Mouse (Mus musculus): ENCODE results near the gene Prtn3. TPM values are rescaled to one million over a fixed set of nuclear protein-coding genes. Genes with fewer than 3 reads are reported as not detected.
A peak's percentile ranks its signal among the peaks of the same experiment; 100 is the strongest.

Gene Prtn3
- polyA plus RNA-seq, 1 experiment from 2014 or later, result 3.0 TPM

DNA sequence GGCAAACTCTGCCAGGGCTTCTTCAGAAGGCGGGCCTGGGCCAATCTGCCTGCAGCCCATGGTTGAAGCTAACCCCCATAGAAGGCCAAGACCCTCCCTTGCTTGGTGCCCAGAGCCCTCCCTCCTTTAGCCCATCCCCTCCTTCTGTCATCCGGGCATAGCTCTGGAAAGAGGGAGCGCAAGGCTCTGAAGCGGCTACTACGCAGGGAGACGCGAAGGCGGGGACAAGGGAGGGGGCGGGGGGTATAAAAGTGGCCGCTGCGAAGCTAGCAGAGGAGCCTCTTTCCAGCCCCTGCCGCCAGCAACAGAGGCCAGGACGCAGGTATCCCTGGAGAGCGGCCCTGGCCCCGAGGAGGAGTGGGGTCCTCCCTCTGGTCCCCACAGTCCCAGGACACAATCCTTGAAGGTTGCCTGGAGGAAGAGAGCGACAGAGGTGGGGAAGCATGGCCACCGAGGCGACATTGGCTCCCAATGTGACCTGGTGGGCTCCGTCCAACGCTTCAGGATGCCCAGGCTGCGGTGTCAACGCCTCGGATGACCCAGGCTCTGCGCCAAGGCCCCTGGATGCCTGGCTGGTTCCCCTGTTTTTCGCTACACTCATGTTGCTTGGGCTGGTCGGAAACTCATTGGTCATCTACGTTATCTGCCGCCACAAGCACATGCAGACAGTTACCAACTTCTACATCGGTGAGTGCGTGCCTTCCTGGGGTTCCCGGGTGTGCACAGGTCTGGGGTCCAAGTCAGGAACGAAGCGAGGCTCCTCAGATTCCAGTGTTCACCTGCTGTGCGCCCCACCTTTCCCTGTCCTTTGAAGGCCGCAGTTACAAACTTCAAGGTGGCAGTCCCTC lies 44.2 kb downstream of the Prtn3 start:
- ATAC-seq (ENCODE audit: low read depth), result peak; percentile 8; the same call in 1 of the 2 replicates
- no peaks in the 10 kb centered on the region for H3K9me3 ChIP-seq (ENCODE audit: control insufficient read depth, low read length)
- 8% methylated on average over 35 of the region's 35 CpGs for WGBS
- peak overlapping the region; percentile 46 for H3K4me2 ChIP-seq (ENCODE audit: low read depth, low read length)
- no peaks in the 10 kb centered on the region for H3K36me3 ChIP-seq (ENCODE audit: control insufficient read depth, insufficient read depth, low read length)
- H3K27ac ChIP-seq (ENCODE audit: low read length), result no peak overlapping the region
- H3K4me3 ChIP-seq (ENCODE audit: low read length), result peak overlapping the region; percentile 25
- H3K4me1 ChIP-seq (replicated peaks; ENCODE audit: control insufficient read depth, insufficient read depth, low read length), result peaks cover 35% of the 10 kb centered on the region
- H3K27me3 ChIP-seq (ENCODE audit: control insufficient read depth, insufficient read depth, low read depth, low read length), result peaks cover 58% of the 10 kb centered on the region
- peak overlapping the region; percentile 54 for H3K9ac ChIP-seq (ENCODE audit: low read length)

- no peak for ATAC-seq (ENCODE audit: low read depth)
- peak overlapping the region; percentile 27 for H3K4me3 ChIP-seq (ENCODE audit: low read length)
- H3K27me3 ChIP-seq (ENCODE audit: control insufficient read depth, insufficient read depth, low read depth, low read length), result peaks cover 58% of the 10 kb centered on the region
- H3K4me2 ChIP-seq (ENCODE audit: low read depth, low read length), result peak overlapping the region; percentile 46
- no peaks in the 10 kb centered on the region for H3K9me3 ChIP-seq (ENCODE audit: control insufficient read depth, low read length)
- H3K9ac ChIP-seq (ENCODE audit: low read length), result 0 out of 2 replicates have a peak overlapping the region, but pooled peaks have one; percentile 12
- H3K27ac ChIP-seq (ENCODE audit: low read length), result no peak overlapping the region
- H3K4me1 ChIP-seq (replicated peaks; ENCODE audit: control insufficient read depth, insufficient read depth, low read length), result peaks cover 34% of the 10 kb centered on the region
- no peaks in the 10 kb centered on the region for H3K36me3 ChIP-seq (ENCODE audit: control insufficient read depth, insufficient read depth, low read length)
- WGBS, result 9% methylated on average over 18 of the region's 21 CpGs
These were observed 45.1 kb downstream of the Prtn3 start for GRCm38 (mm10) chr10:79919251-79919849.

DNA sequence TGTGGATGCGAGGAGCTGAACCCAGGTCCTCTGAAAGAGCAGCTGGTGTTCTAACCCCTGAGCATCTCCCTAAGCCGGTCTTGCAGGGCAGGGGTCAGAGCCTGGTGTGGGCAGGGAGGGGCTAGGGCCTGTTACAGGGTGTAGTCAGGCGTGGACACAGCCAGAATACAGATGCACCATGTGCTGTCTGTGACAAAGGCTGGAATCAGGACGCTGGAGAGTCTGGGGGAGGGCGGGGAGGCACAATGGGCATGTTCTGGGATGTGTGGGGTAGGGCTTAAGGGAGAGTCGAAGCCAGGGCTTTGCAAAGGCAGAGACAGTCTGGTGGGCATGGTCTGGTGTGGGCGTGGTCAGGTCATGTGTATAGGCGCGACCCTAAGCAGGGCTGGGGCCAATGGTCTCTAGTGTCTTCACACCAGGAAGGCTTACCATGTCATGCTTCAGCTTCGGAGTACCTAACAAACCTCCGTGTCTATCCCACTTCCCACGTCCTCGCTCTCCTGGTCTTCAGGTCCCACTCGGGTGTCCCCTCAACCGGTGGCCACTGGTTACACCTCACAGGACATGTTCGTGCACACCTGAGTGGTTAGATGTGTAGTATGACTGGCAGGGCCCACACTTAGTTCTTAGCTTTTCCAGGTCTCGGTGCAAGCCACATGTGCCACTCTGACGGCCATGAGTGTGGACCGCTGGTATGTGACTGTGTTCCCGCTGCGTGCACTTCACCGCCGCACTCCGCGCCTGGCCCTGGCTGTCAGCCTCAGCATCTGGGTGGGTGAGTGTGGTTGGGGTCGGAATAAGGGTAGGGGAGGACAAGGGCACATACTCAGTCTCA lies 46.0 kb downstream of the Prtn3 start:
- H3K27me3 ChIP-seq (ENCODE audit: control insufficient read depth, insufficient read depth, low read depth, low read length), result peaks cover 58% of the 10 kb centered on the region
- WGBS, result 19% methylated on average over 26 of the region's 26 CpGs
- ATAC-seq (ENCODE audit: low read depth), result no peak
- H3K9me3 ChIP-seq (ENCODE audit: control insufficient read depth, low read length), result no peaks in the 10 kb centered on the region
- H3K4me3 ChIP-seq (ENCODE audit: low read length), result peak overlapping the region; percentile 35; the same call in 1 of the 2 replicates
- no peak overlapping the region for H3K4me2 ChIP-seq (ENCODE audit: low read depth, low read length)
- no peak overlapping the region for H3K9ac ChIP-seq (ENCODE audit: low read length)
- no peak overlapping the region for H3K27ac ChIP-seq (ENCODE audit: low read length)
- H3K4me1 ChIP-seq (replicated peaks; ENCODE audit: control insufficient read depth, insufficient read depth, low read length), result peaks cover 29% of the 10 kb centered on the region
- no peaks in the 10 kb centered on the region for H3K36me3 ChIP-seq (ENCODE audit: control insufficient read depth, insufficient read depth, low read length)

DNA sequence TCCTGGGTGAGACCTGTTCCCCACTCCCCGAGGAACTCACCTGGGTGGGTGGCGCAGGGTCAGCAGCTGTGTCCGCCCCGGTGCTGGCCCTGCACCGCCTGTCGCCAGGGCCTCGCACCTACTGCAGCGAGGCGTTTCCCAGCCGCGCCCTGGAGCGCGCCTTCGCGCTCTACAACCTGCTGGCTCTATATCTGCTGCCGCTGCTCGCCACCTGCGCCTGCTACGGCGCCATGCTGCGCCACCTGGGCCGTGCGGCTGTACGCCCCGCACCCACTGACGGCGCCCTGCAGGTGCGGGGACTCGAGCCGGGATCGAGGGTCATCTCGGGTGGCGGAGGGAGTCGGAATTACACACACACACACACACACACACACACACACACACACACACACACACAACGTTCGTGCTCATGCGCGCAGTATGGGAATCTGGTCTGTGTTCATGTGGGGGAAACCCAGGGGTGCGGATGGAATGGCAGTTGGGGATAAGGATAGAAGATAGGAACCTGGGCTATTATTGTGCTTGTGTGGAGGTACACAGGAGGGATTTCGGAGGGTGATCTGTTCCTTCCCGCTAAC lies 46.8 kb downstream of the Prtn3 start, which contains the start of gene R3hdm4:
R3hdm4 (minus strand) TSS at position 251 of the 578 bp plus-strand sequence.
- Histone ChIP-seq H3K4me3 (ENCODE audit: low read length) (peak within 1 kb of the TSS; percentile 35), H3K9me3 (ENCODE audit: control insufficient read depth, low read length) (no peaks in the 10 kb centered on the region), H3K27ac (ENCODE audit: low read length) (no peak within 1 kb of the TSS), H3K4me1 (replicated peaks; ENCODE audit: control insufficient read depth, insufficient read depth, low read length) (peaks cover 28% of the 10 kb centered on the region), H3K9ac (ENCODE audit: low read length) (peak within 1 kb of the TSS; percentile 59), H3K4me2 (ENCODE audit: low read depth, low read length) (peak within 1 kb of the TSS; percentile 37), H3K27me3 (ENCODE audit: control insufficient read depth, insufficient read depth, low read depth, low read length) (peaks cover 58% of the 10 kb centered on the region), H3K36me3 (ENCODE audit: control insufficient read depth, insufficient read depth, low read length) (no peaks in the 10 kb centered on the region)
- WGBS, result 4% methylated on average over 40 of the region's 41 CpGs
- no peak for ATAC-seq (ENCODE audit: low read depth)

DNA sequence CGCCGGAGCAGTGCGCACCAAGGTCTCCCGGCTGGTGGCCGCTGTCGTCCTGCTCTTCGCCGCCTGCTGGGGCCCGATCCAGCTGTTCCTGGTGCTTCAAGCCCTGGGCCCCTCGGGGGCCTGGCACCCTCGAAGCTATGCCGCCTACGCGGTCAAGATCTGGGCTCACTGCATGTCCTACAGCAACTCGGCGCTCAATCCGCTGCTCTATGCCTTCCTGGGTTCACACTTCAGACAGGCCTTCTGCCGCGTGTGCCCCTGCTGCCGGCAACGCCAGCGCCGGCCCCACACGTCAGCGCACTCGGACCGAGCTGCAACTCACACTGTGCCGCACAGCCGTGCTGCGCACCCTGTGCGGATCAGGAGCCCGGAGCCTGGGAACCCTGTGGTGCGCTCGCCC lies 47.3 kb downstream of the Prtn3 start:
- Histone ChIP-seq H3K36me3 (ENCODE audit: control insufficient read depth, insufficient read depth, low read length) (no peaks in the 10 kb centered on the region), H3K9ac (ENCODE audit: low read length) (peak overlapping the region; percentile 59), H3K4me1 (replicated peaks; ENCODE audit: control insufficient read depth, insufficient read depth, low read length) (peaks cover 28% of the 10 kb centered on the region), H3K27ac (ENCODE audit: low read length) (no peak overlapping the region), H3K9me3 (ENCODE audit: control insufficient read depth, low read length) (no peaks in the 10 kb centered on the region), H3K4me3 (ENCODE audit: low read length) (peak overlapping the region; percentile 35), H3K27me3 (ENCODE audit: control insufficient read depth, insufficient read depth, low read depth, low read length) (peaks cover 58% of the 10 kb centered on the region), H3K4me2 (ENCODE audit: low read depth, low read length) (peak overlapping the region; percentile 37)
- no peak for ATAC-seq (ENCODE audit: low read depth)
- WGBS, result 2% methylated on average over 34 of the region's 34 CpGs

- peaks cover 33% of the 10 kb centered on the region for H3K4me1 ChIP-seq (replicated peaks; ENCODE audit: control insufficient read depth, insufficient read depth, low read length)
These were observed 50.9 kb downstream of the Prtn3 start for GRCm38 (mm10) chr10:79924998-79925784.

GRCm38 (mm10) chr10:79925785-79926490 lies 51.7 kb downstream of the Prtn3 start:
- H3K27me3 ChIP-seq (ENCODE audit: control insufficient read depth, insufficient read depth, low read depth, low read length), result peaks cover 23% of the 10 kb centered on the region
- 6% methylated on average over 14 of the region's 15 CpGs for WGBS
- peak overlapping the region; percentile 92 for H3K4me3 ChIP-seq (ENCODE audit: low read length)
- no peak for ATAC-seq (ENCODE audit: low read depth)
- no peaks in the 10 kb centered on the region for H3K9me3 ChIP-seq (ENCODE audit: control insufficient read depth, low read length)
- peak overlapping the region; percentile 95 for H3K4me2 ChIP-seq (ENCODE audit: low read depth, low read length)
- H3K4me1 ChIP-seq (replicated peaks; ENCODE audit: control insufficient read depth, insufficient read depth, low read length), result peaks cover 30% of the 10 kb centered on the region
- 0 out of 2 replicates have a peak, but pooled peaks cover 2% of the 10 kb centered on the region for H3K36me3 ChIP-seq (ENCODE audit: control insufficient read depth, insufficient read depth, low read length)
- H3K27ac ChIP-seq (ENCODE audit: low read length), result peak overlapping the region; percentile 69
- H3K9ac ChIP-seq (ENCODE audit: low read length), result peak overlapping the region; percentile 96

More at GRCm38 (mm10) chr10:79924998-79925784, 50.9 kb downstream of the Prtn3 start:
- H3K4me2 ChIP-seq (ENCODE audit: low read depth, low read length), result peak overlapping the region; percentile 95
- H3K4me3 ChIP-seq (ENCODE audit: low read length), result no peak overlapping the region
- H3K36me3 ChIP-seq (ENCODE audit: control insufficient read depth, insufficient read depth, low read length), result no peaks in the 10 kb centered on the region
- H3K27me3 ChIP-seq (ENCODE audit: control insufficient read depth, insufficient read depth, low read depth, low read length), result peaks cover 30% of the 10 kb centered on the region
- ATAC-seq (ENCODE audit: low read depth), result no peak
- no peaks in the 10 kb centered on the region for H3K9me3 ChIP-seq (ENCODE audit: control insufficient read depth, low read length)
- no peak overlapping the region for H3K9ac ChIP-seq (ENCODE audit: low read length)
- no peak overlapping the region for H3K27ac ChIP-seq (ENCODE audit: low read length)
- 8% methylated on average over 29 of the region's 29 CpGs for WGBS
